Mouse (Mus musculus) activated CD4-positive, CD25-positive, alpha-beta regulatory T cell, adult 4 months (primary cell): ENCODE results near the gene Tmem207. TPM values are rescaled to one million over a fixed set of nuclear protein-coding genes. Genes with fewer than 3 reads are reported as not detected.
"Not testable (repeated sequence)": the region's sequence is repeated elsewhere in the genome, so short reads cannot be mapped to it uniquely, and the experiment has no call there.

Source experiments
- ATAC-seq: one replicate; pipeline ENCODE4 v1.8.0; 2017
- polyA plus RNA-seq, 2 experiments: library from polyadenylated mRNA; unstranded; fragments of 100-300 nt; shearing (Covaris generic); gene quantifications; one replicate each; pipeline ENCODE4 v1.2.1; 2017

The Tmem207 gene
- not detected for polyA plus RNA-seq

- no peak for ATAC-seq
These were observed at the start of gene Tmem207 for GRCm38 (mm10) chr16:26526669-26527068. Gene Tmem207 (minus strand): TSS chr16:26526769.

- no peak for ATAC-seq
These were observed 47.6 kb upstream of the Tmem207 start for GRCm38 (mm10) chr16:26574173-26574572.

GRCm38 (mm10) chr16:26571836-26572235, 45.3 kb upstream of the Tmem207 start:
- no peak for ATAC-seq

GRCm38 (mm10) chr16:26569387-26569978, 42.9 kb upstream of the Tmem207 start:
- ATAC-seq = no peak

- no peak for ATAC-seq
These were observed 36.2 kb upstream of the Tmem207 start for GRCm38 (mm10) chr16:26562771-26563170.

- ATAC-seq = no peak
These were observed 35.2 kb upstream of the Tmem207 start for GRCm38 (mm10) chr16:26561743-26562142.

- no peak for ATAC-seq
These were observed 32.2 kb upstream of the Tmem207 start for GRCm38 (mm10) chr16:26558797-26559196.

GRCm38 (mm10) chr16:26552234-26552633, 25.7 kb upstream of the Tmem207 start:
- no peak for ATAC-seq

- no peak for ATAC-seq
These were observed 22.7 kb upstream of the Tmem207 start for GRCm38 (mm10) chr16:26549221-26549620.

GRCm38 (mm10) chr16:26546879-26547206, 20.3 kb upstream of the Tmem207 start:
- no peak for ATAC-seq

- no peak for ATAC-seq
These were observed 19.8 kb upstream of the Tmem207 start for GRCm38 (mm10) chr16:26546170-26546878.

- no peak for ATAC-seq
These were observed 5.7 kb upstream of the Tmem207 start for GRCm38 (mm10) chr16:26532287-26532686.

- no peak for ATAC-seq
These were observed 3.9 kb upstream of the Tmem207 start for GRCm38 (mm10) chr16:26530451-26530850.

GRCm38 (mm10) chr16:26527931-26528666, 1.5 kb upstream of the Tmem207 start:
- no peak for ATAC-seq

GRCm38 (mm10) chr16:26525832-26526231, 737 bp downstream of the Tmem207 start:
- ATAC-seq = no peak

- no peak for ATAC-seq
These were observed 7.0 kb downstream of the Tmem207 start for GRCm38 (mm10) chr16:26519596-26519995.

GRCm38 (mm10) chr16:26504961-26505360, 21.6 kb downstream of the Tmem207 start:
- no peak for ATAC-seq

- ATAC-seq = no peak
These were observed 25.8 kb downstream of the Tmem207 start for GRCm38 (mm10) chr16:26500738-26501137.

- ATAC-seq = not testable (repeated sequence)
These were observed 26.9 kb downstream of the Tmem207 start for GRCm38 (mm10) chr16:26499705-26500104.

GRCm38 (mm10) chr16:26495721-26496120, 30.8 kb downstream of the Tmem207 start:
- ATAC-seq = no peak

- no peak for ATAC-seq
These were observed 55.3 kb downstream of the Tmem207 start for GRCm38 (mm10) chr16:26471254-26471653.

GRCm38 (mm10) chr16:26466535-26466934, 60.0 kb downstream of the Tmem207 start:
- no peak for ATAC-seq

- ATAC-seq = no peak
These were observed 63.7 kb downstream of the Tmem207 start, which contains the start of gene Cldn16 for GRCm38 (mm10) chr16:26462835-26463234. Gene Cldn16 (plus strand): TSS chr16:26463135.

GRCm38 (mm10) chr16:26456182-26456581, 70.4 kb downstream of the Tmem207 start:
- no peak for ATAC-seq
